Mouse (Mus musculus) heart, adult 2 months (tissue): ENCODE measurements around the gene Stk4.

ENCODE experiments used
- CTCF ChIP-seq: fragments of 200-600 bp; IDR thresholded peaks from 2 replicates; pipeline ENCODE4 v1.8.1; 2022; ENCODE audit warnings: antibody characterized with exemption, mild to moderate bottlenecking, moderate library complexity
- EP300 ChIP-seq: fragments of 200-500 bp; IDR thresholded peaks from 2 replicates; pipeline ENCODE4 v1.6.1; 2011; ENCODE audit warnings: low read depth, low read length, control low read depth; ENCODE audit not compliant: insufficient read depth
- POLR2A ChIP-seq: fragments of 200-500 bp; IDR thresholded peaks from 2 replicates; pipeline ENCODE4 v1.6.1; 2011; ENCODE audit warnings: mild to moderate bottlenecking, low read depth, low read length, control low read depth; ENCODE audit not compliant: insufficient read depth

DNA sequence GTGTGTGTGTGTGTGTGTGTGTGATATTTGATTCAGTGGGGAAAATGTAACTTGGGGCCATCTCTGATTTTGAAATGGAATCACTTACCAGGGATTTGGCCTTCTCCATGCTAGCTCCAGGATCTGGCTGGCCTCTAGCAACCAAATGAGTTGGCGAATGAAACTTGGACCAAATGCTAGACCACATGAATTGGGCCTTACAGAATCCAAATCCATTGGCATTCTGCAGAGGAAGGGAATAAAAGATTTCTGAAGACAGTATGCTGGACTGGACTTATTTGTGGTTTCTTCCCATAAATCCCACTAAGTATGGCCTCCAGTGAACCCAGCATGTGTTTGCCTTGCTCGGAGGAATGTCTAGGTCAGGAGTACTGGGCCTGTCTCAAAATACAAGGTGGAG, 88.7 kb downstream of the Stk4 start:
- TF ChIP-seq CTCF (no peak), POLR2A (no peak), EP300 (no peak)
